Mouse (Mus musculus) embryonic facial prominence, embryonic 14.5 days (tissue): Measurements from ENCODE around the gene Nfkbib. TPM values are rescaled to one million over a fixed set of nuclear protein-coding genes. Genes with fewer than 3 reads are reported as not detected.

ENCODE experiments used
- ATAC-seq: fragments of 200-750 bp; cut with Nextera tagmentation; 2 replicates; pipeline ENCODE4 v1.8.0; 2017; ENCODE audit warnings: low read depth, moderate number of reproducible peaks, moderate TSS enrichment
- DNase-seq: peaks from one replicate; pipeline ENCODE4 v3.0.0-alpha.2; 2015; ENCODE audit warnings: low spot score
- H3K27ac ChIP-seq: fragments of 300-500 bp; sonication (generic); replicated peaks from 2 replicates; pipeline ENCODE4 v1.5.1; 2014; ENCODE audit warnings: low read depth, mild to moderate bottlenecking, low read length, moderate library complexity
- H3K27me3 ChIP-seq: fragments of 300-500 bp; sonication (generic); replicated peaks from 2 replicates; pipeline ENCODE4 v1.6.1; 2014; ENCODE audit warnings: low read length; ENCODE audit not compliant: control insufficient read depth, insufficient read depth
- H3K36me3 ChIP-seq: fragments of 300-500 bp; sonication (generic); 2 replicates; pipeline ENCODE4 v1.6.1; 2014; ENCODE audit warnings: low read length, mixed read lengths; ENCODE audit not compliant: control insufficient read depth, insufficient read depth
- H3K4me1 ChIP-seq: fragments of 300-500 bp; sonication (generic); 2 replicates; pipeline ENCODE4 v1.6.1; 2014; ENCODE audit warnings: antibody characterized with exemption, low read length; ENCODE audit not compliant: control insufficient read depth, insufficient read depth
- H3K4me2 ChIP-seq: fragments of 300-500 bp; sonication (generic); 2 replicates; pipeline ENCODE4 v1.6.1; 2014; ENCODE audit warnings: low read depth, mild to moderate bottlenecking, low read length, moderate library complexity, mixed read lengths
- H3K4me3 ChIP-seq: fragments of 300-500 bp; sonication (generic); 2 replicates; pipeline ENCODE4 v1.5.1; 2014; ENCODE audit warnings: low read depth, mild to moderate bottlenecking, low read length
- H3K9ac ChIP-seq: fragments of 300-500 bp; sonication (generic); 2 replicates; pipeline ENCODE4 v1.6.1; 2014; ENCODE audit warnings: low read depth, mild to moderate bottlenecking, low read length, moderate library complexity, mixed read lengths
- H3K9me3 ChIP-seq: fragments of 300-500 bp; sonication (generic); 2 replicates; pipeline ENCODE4 v1.6.1; 2016; ENCODE audit warnings: low read length; ENCODE audit not compliant: control insufficient read depth
- WGBS: fragments of 180-500 bp; shearing (Covaris S2); extraction: QIAGEN DNeasy Blood & Tissue Kit; methylation state at CpG from one replicate; pipeline ENCODE4 v1.1.7; 2014; 5-methylcytosine and 5-hydroxymethylcytosine counted together
- polyA plus RNA-seq: library from polyadenylated mRNA; unstranded; fragments of >200 nt; fragmentation: Nextera tagmentation; extraction: Ambion mirVana; gene quantifications from 2 replicates; pipeline ENCODE4 v1.2.1, GENCODE M21; 2014

Gene Nfkbib
- polyA plus RNA-seq, 1 experiment from 2014 or later = 41.5 TPM

- DNase-seq (no peak), ATAC-seq (peak; percentile 7; the same call in 1 of the 2 replicates)
- peak overlapping the region; percentile 81 for H3K9ac ChIP-seq
- 1% methylated on average over 13 of the region's 13 CpGs for WGBS
- no peaks in the 10 kb centered on the region for H3K27me3 ChIP-seq
- peak overlapping the region; percentile 90 for H3K4me2 ChIP-seq
- H3K4me1 ChIP-seq = 0 out of 2 replicates have a peak, but pooled peaks cover 4% of the 10 kb centered on the region
- H3K27ac ChIP-seq = peak overlapping the region; percentile 73
- H3K9me3 ChIP-seq = no peaks in the 10 kb centered on the region
- H3K36me3 ChIP-seq = peaks cover 37% of the 10 kb centered on the region
- peak overlapping the region; percentile 59 for H3K4me3 ChIP-seq
These were observed 26.0 kb downstream of the Nfkbib start for GRCm38 (mm10) chr7:28741368-28741708.

- Histone ChIP-seq H3K4me1 (0 out of 2 replicates have a peak, but pooled peaks cover 4% of the 10 kb centered on the region), H3K27me3 (no peaks in the 10 kb centered on the region), H3K27ac (peak overlapping the region; percentile 73), H3K4me2 (peak overlapping the region; percentile 90), H3K9me3 (no peaks in the 10 kb centered on the region), H3K4me3 (peak overlapping the region; percentile 59), H3K36me3 (peaks cover 38% of the 10 kb centered on the region), H3K9ac (peak overlapping the region; percentile 81)
- ATAC-seq (no peak), DNase-seq (no peak)
- WGBS = 33% methylated on average over 9 of the region's 9 CpGs
These were observed 26.4 kb downstream of the Nfkbib start for GRCm38 (mm10) chr7:28740949-28741348.

DNA sequence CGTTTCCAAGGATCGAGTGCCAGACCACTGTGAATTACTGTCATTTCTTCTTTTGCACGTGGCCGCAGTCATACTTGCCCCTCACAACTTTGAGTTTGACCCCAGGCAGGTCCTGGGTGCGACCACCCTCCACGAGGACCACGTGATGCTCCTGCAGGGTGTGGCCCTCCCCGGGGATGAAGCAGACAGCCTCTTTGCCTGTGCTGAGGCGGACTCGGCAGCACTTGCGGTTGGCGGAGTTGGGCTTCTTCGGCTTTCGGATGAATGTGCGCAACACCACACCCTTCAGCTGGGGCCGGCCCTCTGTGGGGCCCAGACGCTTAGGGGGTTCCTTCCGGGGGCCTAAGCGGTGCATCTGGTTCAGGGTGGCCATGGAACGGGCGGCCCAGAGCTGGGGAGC, 27.5 kb downstream of the Nfkbib start:
- H3K4me2 ChIP-seq = no peak overlapping the region
- ATAC-seq = no peak
- H3K4me1 ChIP-seq = 0 out of 2 replicates have a peak, but pooled peaks cover 4% of the 10 kb centered on the region
- WGBS = 95% methylated on average over 21 of the region's 21 CpGs
- no peak overlapping the region for H3K4me3 ChIP-seq
- H3K9me3 ChIP-seq = no peaks in the 10 kb centered on the region
- no peak overlapping the region for H3K27ac ChIP-seq
- no peak overlapping the region for H3K9ac ChIP-seq
- peaks cover 31% of the 10 kb centered on the region for H3K36me3 ChIP-seq
- DNase-seq = no peak
- no peaks in the 10 kb centered on the region for H3K27me3 ChIP-seq

- peaks cover 42% of the 10 kb centered on the region for H3K36me3 ChIP-seq
- ATAC-seq (no peak), DNase-seq (no peak)
- H3K9ac ChIP-seq = no peak overlapping the region
- no peaks in the 10 kb centered on the region for H3K27me3 ChIP-seq
- no peak overlapping the region for H3K27ac ChIP-seq
- peaks cover 5% of the 10 kb centered on the region for H3K9me3 ChIP-seq
- H3K4me3 ChIP-seq = no peak overlapping the region
- WGBS = 81% methylated on average over 6 of the region's 6 CpGs
- H3K4me2 ChIP-seq = no peak overlapping the region
- 0 out of 2 replicates have a peak, but pooled peaks cover 5% of the 10 kb centered on the region for H3K4me1 ChIP-seq
These were observed 31.6 kb downstream of the Nfkbib start for GRCm38 (mm10) chr7:28735701-28736100.

DNA sequence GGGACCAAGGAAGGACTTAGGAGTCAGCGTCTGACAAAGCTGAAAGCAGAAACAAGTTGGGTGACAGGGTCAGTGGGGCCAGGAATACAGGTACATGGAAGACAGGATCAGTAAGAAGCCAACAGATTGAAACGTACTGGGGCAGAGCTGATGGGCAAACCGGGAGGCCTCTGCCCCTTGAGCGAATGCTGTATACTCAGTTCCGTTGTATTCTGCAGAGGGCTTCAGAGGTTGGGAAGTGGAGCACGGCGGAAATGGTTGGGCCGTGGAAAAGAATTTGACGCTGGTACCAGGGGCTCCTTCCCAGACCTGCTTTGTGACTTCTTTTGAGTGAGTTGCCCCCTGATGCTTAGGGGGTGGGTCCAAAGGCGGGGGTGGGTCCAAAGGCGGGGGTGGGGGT, 34.1 kb downstream of the Nfkbib start:
- DNase-seq = no peak
- Histone ChIP-seq H3K9ac (no peak overlapping the region; the same call in 1 of the 2 replicates), H3K27ac (no peak overlapping the region), H3K27me3 (no peaks in the 10 kb centered on the region), H3K36me3 (peaks cover 42% of the 10 kb centered on the region), H3K9me3 (peaks cover 5% of the 10 kb centered on the region), H3K4me2 (peak overlapping the region; percentile 74), H3K4me3 (peak overlapping the region; percentile 45), H3K4me1 (0 out of 2 replicates have a peak, but pooled peaks cover 5% of the 10 kb centered on the region)
- WGBS = 23% methylated on average over 11 of the region's 11 CpGs
- ATAC-seq = no peak

- Histone ChIP-seq H3K9ac (peak overlapping the region; percentile 59), H3K4me3 (peak overlapping the region; percentile 45), H3K4me1 (0 out of 2 replicates have a peak, but pooled peaks cover 5% of the 10 kb centered on the region), H3K36me3 (peaks cover 35% of the 10 kb centered on the region), H3K27ac (no peak overlapping the region), H3K9me3 (peaks cover 5% of the 10 kb centered on the region), H3K27me3 (no peaks in the 10 kb centered on the region), H3K4me2 (peak overlapping the region; percentile 74)
- DNase-seq (peak; percentile 88), ATAC-seq (peak; percentile 88)
- 3% methylated on average over 45 of the region's 58 CpGs for WGBS
These were observed 34.8 kb downstream of the Nfkbib start for GRCm38 (mm10) chr7:28732341-28733142.

GRCm38 (mm10) chr7:28727649-28728340, 39.5 kb downstream of the Nfkbib start:
- peak; percentile 22 for DNase-seq
- 68% methylated on average over 10 of the region's 10 CpGs for WGBS
- H3K4me1 ChIP-seq = 0 out of 2 replicates have a peak, but pooled peaks cover 5% of the 10 kb centered on the region
- no peak overlapping the region for H3K9ac ChIP-seq
- no peaks in the 10 kb centered on the region for H3K27me3 ChIP-seq
- no peak overlapping the region for H3K4me3 ChIP-seq
- no peak overlapping the region for H3K4me2 ChIP-seq
- ATAC-seq = no peak
- H3K27ac ChIP-seq = no peak overlapping the region
- peaks cover 20% of the 10 kb centered on the region for H3K36me3 ChIP-seq
- H3K9me3 ChIP-seq = peaks cover 5% of the 10 kb centered on the region

DNA sequence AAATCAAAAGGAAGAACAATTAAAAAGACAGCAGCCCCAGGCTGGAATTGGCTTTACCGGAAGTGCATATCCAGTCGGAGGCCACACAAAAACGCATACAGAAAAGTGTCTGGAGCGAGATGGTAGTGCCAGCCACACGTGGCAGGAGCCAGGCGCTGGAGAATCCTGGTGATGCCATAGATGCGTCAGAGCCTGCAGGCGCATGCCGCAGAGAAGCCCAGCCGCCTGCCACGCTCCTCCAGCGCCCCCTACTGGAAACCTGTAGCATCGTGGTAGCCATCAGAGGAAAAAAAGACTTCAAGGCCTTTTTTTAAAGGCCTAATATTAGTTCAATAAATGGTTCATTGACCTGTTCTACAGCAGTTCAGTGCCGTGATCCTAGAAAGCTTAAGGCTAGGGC, 40.7 kb downstream of the Nfkbib start:
- ATAC-seq (peak; percentile 63), DNase-seq (peak; percentile 87)
- Histone ChIP-seq H3K9me3 (peaks cover 4% of the 10 kb centered on the region), H3K27me3 (no peaks in the 10 kb centered on the region), H3K4me2 (no peak overlapping the region), H3K4me1 (no peaks in the 10 kb centered on the region), H3K27ac (no peak overlapping the region), H3K4me3 (no peak overlapping the region), H3K36me3 (peaks cover 19% of the 10 kb centered on the region), H3K9ac (no peak overlapping the region)
- 9% methylated on average over 14 of the region's 14 CpGs for WGBS
